Mouse (Mus musculus) ovary, adult 18-20 months (tissue): ENCODE results near the gene Olfr282.
"Not testable (repeated sequence)": the region's sequence is repeated elsewhere in the genome, so short reads cannot be mapped to it uniquely, and the experiment has no call there.

ENCODE experiments used
- DNase-seq: peaks from one replicate; pipeline ENCODE4 v3.0.0; 2022; ENCODE audit warnings: low spot score, mixed read lengths

The Olfr282 gene

DNA sequence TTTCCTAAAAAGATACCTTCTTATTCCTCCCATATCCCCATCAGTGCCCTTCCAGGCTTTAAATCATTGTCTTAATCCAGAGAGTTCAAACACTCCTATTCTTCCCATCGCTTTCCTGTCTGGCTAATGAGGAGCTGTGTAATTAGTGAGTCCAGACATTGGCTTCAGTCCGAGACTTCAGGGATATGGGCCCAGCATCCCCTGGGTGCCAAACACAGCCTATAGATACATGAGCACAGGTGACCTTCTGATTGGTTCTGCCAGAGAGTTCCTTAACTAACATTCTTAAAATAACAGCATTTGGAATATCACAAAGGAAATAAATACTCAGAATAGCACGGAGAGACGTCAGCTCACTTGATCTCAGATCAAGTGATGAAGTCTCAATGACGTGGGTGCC is at the start of gene Olfr282:
TSS of gene Olfr282 (plus strand) at position 301 of the 400 bp plus-strand sequence.
- DNase-seq = not testable (repeated sequence)

- no peak for DNase-seq
Observed at GRCm38 (mm10) chr15:98387621-98388020, 43.4 kb upstream of the Olfr282 start.

DNA sequence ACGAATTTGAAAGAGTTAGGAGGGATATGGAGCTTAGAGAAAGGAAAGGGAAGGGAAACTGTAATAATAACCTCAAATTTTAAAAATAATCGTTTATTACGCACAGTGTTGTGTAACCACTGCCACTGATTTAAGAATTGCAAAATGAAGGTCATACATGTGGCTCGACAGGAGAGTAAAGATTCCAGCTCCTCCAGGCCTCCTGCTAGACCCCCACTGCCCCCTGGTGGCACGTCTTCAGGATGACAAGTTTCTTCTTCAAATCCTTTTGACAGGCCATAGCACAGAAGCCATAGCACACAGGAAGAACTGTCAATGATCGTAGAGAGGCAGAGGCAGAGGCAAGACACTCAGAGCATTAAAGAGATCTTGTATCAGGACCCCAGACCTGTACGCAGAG is 41.2 kb upstream of the Olfr282 start:
- DNase-seq = peak; percentile 65

DNA sequence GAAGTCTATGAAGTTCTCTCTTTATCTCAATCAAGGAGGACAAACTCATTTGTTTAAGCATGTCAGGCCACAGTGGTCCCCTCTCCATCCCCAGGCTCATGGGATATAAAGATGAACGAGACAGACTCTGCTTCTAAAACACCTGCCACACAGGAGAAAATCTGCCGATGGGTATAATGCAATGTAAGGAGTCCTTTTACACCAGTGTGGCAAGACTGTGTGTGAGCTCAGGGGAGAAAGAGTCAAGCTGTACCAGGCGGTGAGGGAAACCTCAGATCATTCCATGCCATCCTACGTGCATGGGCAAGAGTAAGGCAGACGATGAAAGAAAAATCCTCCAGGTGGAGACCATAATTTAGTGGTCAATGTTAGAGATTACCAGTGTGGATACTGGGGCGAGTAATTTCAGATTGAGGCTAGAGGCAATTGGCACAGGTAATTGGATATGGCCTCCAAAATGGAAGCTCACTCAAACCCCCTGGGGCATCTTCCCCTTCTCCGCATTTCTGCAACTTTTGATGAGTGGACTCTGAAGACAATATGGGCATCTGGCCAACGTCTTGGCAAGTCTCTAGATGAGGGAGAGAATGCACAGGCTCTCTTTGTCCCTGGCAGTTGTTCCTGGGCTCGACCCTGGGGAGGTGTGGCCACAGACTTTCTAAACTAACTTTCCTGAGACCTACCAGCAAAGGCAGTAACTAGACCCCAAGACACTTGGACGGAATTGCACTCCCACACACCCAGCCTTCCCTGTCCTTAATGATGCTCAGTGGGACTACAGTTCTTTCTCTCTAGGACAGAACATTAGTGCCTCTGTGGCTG is 39.7 kb upstream of the Olfr282 start:
- no peak for DNase-seq

DNA sequence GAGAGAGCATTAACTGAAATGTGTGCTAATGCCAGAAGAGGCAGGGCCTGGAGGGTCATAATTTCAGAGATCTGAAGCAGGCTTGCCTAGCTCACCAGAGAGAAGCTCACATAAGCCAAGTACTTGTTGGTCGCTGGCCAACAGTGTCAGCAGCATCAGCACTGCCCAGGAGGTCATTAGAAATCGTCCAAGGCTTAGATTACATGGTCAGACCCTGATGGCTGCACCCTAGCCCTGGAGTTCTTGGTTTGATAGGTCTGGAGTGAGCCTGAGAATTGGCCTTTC is 39.2 kb upstream of the Olfr282 start:
- no peak for DNase-seq

- DNase-seq = no peak
Observed at GRCm38 (mm10) chr15:98397136-98397535, 33.9 kb upstream of the Olfr282 start.

DNA sequence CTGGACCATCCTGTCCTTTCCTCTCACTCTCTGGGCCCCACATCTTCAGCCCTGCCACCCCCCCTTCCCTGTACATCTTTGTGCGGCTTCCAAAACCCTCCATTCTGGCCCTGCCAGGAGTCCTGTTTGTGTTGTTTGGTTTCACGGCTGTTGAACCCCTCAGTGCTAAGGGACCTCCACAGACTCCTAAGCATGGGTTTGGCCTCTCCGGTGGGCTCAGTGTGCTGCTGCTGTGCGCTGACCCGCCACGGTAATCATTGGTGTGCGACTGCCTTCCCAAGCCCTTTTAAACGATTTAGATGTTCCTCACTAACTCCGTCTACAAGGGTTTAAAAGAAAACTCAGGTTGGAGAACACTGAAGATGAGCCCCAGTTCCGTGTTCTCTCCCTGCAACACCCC is 28.7 kb upstream of the Olfr282 start:
- DNase-seq = no peak

GRCm38 (mm10) chr15:98408406-98409060 is 22.5 kb upstream of the Olfr282 start:
- no peak for DNase-seq

DNA sequence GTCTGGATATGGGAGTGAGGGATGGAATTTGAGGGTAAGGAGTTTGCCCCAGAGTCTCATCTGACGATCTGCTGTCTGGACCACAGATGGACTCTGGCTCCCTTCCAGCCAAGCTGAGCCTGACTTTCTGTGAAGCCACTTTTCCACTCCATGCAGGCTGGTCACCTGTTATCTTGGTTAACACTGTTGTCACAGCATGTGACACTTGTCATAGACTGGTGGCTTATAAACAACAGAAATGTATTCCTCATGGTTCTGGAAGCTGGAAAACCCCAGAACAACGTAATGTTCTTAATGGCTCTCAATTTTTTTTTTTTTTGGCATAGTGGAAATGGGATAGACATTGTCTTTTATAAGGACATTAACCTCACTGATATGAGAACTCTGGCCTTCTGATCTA is 21.4 kb upstream of the Olfr282 start:
- DNase-seq = no peak

GRCm38 (mm10) chr15:98410249-98410648 is 20.8 kb upstream of the Olfr282 start:
- no peak for DNase-seq

DNA sequence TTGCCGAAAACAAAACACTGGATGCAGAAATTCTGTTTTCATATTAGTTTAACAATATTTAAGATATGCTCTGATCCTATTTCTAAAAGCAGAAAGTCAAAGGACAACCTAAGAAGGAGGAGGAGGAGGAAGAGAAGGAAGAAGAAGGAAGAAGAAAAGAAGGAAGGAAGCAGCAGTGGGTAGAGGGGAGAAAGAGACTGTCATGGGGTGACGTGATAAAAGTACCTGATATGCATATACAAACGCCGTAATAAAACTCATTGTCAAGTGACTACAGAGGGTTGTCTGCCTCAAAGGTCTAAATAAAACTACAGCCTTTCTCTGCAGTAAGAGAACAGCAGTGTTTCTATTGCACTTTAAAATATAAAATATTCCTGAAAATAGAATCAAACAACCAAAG is 15.0 kb upstream of the Olfr282 start:
- no peak for DNase-seq

GRCm38 (mm10) chr15:98416802-98417201 is 14.2 kb upstream of the Olfr282 start:
- not testable (repeated sequence) for DNase-seq

- DNase-seq = not testable (repeated sequence)
Observed at GRCm38 (mm10) chr15:98417285-98417684, 13.7 kb upstream of the Olfr282 start.

DNA sequence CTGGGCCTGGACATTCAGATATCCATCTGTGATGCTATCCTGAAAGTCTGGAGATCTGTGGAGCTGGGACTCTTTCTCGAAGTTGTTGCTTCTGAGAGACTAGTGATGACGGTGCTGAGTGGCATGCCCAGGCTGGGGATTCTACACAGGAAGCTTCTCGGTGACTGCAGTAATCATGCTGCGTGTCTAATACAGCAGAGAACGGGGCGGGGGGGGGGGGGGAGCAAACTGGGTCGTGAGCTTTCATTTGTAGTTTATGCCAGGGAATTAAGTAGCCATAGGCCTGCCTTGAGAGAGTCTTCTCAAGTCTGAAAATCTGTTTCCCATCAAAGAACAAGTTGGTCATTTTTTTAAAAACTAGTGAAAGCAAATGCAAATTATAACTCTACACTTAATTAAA is 12.9 kb upstream of the Olfr282 start:
- DNase-seq = no peak

DNA sequence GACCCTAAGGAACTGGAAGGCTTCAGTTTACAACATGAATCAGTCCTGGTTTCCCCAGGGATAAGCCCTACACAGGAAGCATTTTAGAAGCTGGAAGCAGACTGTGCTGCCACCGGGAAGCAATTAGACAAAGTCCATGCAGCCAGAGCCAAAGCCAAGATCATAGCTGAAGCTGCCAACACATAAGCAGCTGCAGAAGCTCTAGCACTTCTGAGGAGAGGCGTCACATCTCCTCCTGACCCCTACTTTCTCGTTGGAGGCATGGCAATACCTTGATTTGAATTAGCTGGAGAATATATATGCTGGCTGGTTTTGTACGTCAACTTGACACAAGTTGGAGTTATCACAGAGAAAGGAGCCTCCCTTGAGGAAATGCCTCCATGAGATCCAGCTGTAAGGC is 10.1 kb upstream of the Olfr282 start:
- no peak for DNase-seq

- DNase-seq = no peak
Observed at GRCm38 (mm10) chr15:98424326-98424725, 6.7 kb upstream of the Olfr282 start.

- DNase-seq = no peak
Observed at GRCm38 (mm10) chr15:98424753-98425152, 6.3 kb upstream of the Olfr282 start.

DNA sequence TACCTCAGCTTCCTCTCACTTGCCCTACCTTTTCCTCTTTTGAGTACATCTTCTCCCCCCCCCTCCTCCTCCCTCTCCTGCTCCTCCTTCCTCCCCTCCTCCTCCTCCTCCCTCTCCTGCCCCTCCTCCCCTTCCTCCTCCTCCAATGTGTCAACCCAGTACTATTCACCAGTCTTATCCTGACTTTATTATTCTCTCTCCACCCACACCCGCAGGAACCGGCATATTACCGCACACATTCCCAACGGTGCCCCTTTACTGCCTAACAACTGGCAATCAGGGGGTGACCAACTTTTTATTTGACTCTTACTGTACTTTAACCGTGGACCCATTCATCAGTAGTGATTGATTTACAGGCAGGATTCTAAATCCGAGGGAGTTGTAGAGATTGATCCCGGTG is 5.8 kb upstream of the Olfr282 start:
- no peak for DNase-seq

DNA sequence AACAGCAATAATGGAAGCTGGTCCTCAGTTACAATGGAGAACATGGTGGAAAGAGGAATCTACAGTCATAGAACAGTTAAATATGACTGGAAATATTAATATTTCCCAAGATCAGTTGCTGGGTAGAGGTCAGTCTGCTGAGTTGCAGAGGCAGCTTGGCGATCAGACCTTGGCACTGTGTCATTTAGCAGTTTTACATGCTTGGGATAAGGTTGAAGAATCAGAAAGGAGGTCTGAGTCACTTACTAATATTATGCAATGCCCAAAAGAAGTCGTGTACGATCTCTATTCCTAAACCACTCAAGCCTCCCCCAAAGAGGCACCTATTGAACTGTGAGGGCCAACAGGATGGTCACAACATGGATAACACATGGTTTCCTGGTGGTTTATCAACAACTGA is 13.5 kb downstream of the Olfr282 start:
- no peak for DNase-seq

- no peak for DNase-seq
Observed at GRCm38 (mm10) chr15:98448521-98448920, 17.5 kb downstream of the Olfr282 start.

GRCm38 (mm10) chr15:98452288-98452687 is 21.3 kb downstream of the Olfr282 start, which contains the start of gene Olfr281:
TSS of gene Olfr281 (plus strand) at chr15:98452588.
- no peak for DNase-seq

- no peak for DNase-seq
Observed at GRCm38 (mm10) chr15:98469596-98469995, 38.6 kb downstream of the Olfr282 start, which contains the start of gene OR5BS1P. TSS of gene OR5BS1P (plus strand) at chr15:98469896.

DNA sequence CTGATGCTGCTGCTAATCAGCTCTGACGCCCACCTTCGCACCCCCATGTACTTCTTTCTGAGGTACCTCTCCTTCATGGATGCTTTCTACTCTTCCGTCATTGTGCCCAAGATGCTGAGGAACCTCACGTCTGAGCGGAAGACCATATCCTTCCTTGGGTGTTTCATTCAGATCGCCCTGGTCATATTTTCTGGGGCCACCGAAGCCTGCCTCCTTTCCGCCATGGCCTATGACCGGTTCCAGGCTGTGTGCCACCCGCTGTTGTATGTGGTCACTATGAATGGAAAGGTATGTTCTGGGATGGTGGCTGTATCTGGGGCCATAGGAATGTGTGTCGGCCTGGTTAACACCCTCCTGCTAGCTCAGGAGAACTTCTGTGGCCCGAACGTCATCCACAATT is 40.5 kb downstream of the Olfr282 start:
- no peak for DNase-seq

DNA sequence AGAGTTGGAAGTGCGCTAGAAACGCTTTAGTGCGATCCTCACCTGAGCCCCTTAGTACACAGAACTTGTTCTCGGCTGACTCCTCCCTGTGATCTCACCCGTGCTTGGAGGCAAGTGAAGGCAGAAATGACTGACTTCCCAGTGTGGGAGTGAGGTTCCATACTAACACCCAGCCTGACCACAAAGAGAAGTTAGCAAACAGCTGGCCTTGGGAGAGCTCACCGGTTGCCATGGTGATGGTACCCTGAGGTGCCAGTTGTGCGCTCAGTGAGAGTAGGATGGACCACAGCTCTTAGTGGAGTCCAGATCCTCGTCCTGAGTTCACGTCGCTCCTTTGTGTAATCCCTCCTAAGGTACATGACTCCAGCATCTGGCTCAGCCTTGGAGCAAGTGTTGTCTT is 43.9 kb downstream of the Olfr282 start:
- no peak for DNase-seq
